Mouse (Mus musculus): ENCODE measurements at regions not wholly inside any gene's neighbourhood (a gene's known extent, or its start where the extent isn't known, plus 50 kb on each side); places are given as distances from the start of the nearest gene placed in this dataset.

DNA sequence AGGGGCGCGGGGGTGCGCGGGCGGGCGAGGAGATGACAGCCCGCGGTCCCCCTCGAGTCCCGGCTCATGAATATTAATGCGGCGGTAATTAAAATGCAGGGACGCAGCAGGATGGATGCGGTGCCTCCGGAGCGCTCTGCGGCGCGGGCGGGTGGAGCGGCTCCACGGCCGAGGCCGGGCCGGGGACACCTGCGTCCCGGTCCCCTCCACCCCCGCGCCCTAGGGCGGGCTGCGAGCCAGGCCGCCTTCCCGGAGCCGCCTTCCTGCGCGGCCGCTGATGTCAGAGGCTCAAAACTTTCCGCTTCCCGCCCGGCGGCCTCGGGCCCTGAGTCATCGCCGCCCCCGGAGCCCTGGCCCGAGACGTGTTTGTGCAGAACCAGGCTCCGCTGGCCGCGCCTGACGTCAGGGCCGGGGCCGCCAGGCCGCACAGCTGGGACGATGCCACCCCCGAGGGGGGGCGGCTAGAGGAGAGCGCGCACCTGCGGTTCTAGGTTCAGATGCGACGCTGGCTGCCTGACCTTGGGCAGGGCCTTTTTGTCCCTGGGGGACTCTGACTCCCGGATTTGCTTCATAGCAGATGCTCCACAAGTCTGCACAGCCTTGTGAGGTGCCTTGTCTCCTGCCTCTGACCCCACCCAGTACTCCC, 91.5 kb downstream of the 1700001O22Rik start:
- TF ChIP-seq POLR2A (IDR thresholded peaks at IDR 0.05; ENCODE audit: low read depth, low read length) (no peak), CTCF (IDR thresholded peaks at IDR 0.05; ENCODE audit: borderline replicate concordance, insufficient read depth, low read length) (no peak)
- Histone ChIP-seq H3K27ac (ENCODE audit: insufficient read depth, low read length) (peak overlapping the region; percentile 99), H3K4me3 (ENCODE audit: insufficient read depth, low read length) (no peak overlapping the region), H3K4me1 (ENCODE audit: control insufficient read depth, insufficient read depth, low read length) (peaks cover 40% of the 10 kb centered on the region)

DNA sequence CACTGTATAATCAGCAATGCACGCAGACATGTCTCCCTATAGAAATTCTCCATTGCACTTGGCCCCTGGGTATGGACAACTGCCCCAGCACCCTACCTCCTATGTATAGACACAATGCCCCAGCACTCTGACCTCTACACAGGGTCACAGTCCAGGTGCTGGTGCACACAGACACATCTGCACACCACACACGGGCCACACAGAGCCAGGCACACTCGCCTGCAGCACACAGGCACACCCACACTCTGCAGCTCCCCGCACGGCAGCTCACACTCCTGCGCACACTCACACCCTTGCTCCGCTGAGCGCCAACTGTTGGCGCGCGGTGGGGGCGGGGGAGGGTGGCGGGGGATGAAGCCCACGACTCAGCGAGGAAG, 92.0 kb downstream of the 1700001O22Rik start:
- TF ChIP-seq POLR2A (IDR thresholded peaks at IDR 0.05; ENCODE audit: low read depth, low read length) (peak; percentile 20; the same call in 1 of the 2 replicates), CTCF (IDR thresholded peaks at IDR 0.05; ENCODE audit: borderline replicate concordance, insufficient read depth, low read length) (no peak)
- Histone ChIP-seq H3K4me3 (ENCODE audit: insufficient read depth, low read length) (no peak overlapping the region), H3K4me1 (ENCODE audit: control insufficient read depth, insufficient read depth, low read length) (peaks cover 38% of the 10 kb centered on the region), H3K27ac (ENCODE audit: insufficient read depth, low read length) (peak overlapping the region; percentile 99)

DNA sequence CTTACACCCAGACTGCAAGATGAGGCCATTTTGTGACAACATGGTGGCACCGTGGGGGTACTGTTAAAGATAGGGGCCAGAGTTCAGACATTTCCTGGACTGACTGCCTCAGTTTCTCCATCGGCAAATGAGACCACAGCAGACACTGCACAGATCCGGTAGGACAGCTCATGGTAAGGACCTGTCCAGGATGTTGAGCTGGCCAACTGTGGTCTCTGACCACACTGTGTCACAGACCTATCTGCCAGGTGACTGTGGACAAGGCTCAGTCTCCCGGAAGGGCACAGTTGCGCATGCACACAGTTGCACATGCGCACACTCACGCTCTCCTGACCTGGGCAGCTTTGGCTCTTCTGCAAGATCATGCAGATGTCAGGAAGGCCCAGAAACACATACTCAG, 92.6 kb downstream of the 1700001O22Rik start:
- Histone ChIP-seq H3K27ac (ENCODE audit: insufficient read depth, low read length) (peak overlapping the region; percentile 99), H3K4me3 (ENCODE audit: insufficient read depth, low read length) (no peak overlapping the region)
- TF ChIP-seq POLR2A (IDR thresholded peaks at IDR 0.05; ENCODE audit: low read depth, low read length) (0 out of 2 replicates have a peak, but pooled peaks have one; percentile 9), CTCF (IDR thresholded peaks at IDR 0.05; ENCODE audit: borderline replicate concordance, insufficient read depth, low read length) (no peak)

DNA sequence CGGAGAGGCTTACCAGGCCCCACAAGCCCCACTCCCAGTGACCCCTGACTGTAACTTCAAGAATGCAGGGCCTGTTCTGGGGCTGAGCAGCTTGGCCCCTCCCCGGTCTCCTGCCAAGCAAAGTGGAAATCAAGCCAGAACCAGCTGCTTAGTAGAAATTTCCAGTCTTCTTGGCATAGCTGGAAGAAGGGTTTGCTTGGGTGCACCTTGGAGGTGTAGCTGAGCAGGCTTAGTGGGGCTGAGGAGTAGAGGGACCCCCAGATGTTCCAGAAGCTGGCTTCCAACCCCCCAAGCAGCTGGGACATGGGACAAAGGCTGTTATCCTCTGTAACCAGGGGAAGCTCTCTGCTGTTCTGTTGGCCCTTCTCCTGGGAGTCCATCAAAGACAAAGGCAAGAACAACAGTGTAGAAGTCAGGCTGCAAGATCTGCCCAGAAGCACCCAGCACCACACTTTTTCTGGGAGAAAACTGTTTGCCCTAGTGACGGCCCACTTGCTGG, 94.0 kb downstream of the 1700001O22Rik start:
- Histone ChIP-seq H3K4me3 (ENCODE audit: insufficient read depth, low read length) (no peak overlapping the region), H3K27ac (ENCODE audit: insufficient read depth, low read length) (peak overlapping the region; percentile 99), H3K4me1 (ENCODE audit: control insufficient read depth, insufficient read depth, low read length) (peaks cover 33% of the 10 kb centered on the region)
- TF ChIP-seq CTCF (IDR thresholded peaks at IDR 0.05; ENCODE audit: borderline replicate concordance, insufficient read depth, low read length) (no peak), POLR2A (IDR thresholded peaks at IDR 0.05; ENCODE audit: low read depth, low read length) (no peak; the same call in 1 of the 2 replicates)

More for the DNA sequence above, 92.6 kb downstream of the 1700001O22Rik start:
- H3K4me1 ChIP-seq (ENCODE audit: control insufficient read depth, insufficient read depth, low read length), result peaks cover 34% of the 10 kb centered on the region

DNA sequence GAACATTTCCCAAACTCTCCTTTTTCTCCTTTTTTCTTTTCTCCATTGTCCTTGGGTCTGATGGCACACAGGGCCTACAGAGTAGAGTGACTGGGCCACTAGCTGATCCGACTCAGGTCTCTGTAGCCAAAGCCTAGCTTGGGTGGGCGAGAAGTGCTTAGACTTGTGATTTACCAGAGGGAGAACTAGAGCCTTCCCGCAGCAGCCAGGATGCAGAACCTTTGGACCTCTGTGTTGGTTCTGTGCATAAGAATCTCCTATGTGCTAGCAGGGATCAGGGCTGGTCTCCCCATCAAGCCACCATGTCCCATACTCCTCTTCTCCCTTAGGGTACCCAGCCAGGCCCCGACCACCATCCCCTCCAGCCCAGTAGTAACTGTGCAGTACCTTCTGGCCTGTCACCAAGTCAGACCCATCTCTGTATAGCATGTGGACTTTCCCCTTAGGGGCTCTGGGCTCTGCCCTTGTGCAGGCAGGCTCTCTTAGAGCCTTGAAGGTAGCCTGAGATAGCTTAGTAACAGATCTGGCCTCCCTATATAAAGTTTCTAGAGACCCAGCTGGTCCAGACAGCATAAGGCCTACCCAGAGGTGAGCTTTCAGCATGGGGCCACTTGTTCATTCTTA, 94.6 kb downstream of the 1700001O22Rik start:
- Histone ChIP-seq H3K27ac (ENCODE audit: insufficient read depth, low read length) (peak overlapping the region; percentile 99), H3K4me3 (ENCODE audit: insufficient read depth, low read length) (no peak overlapping the region), H3K4me1 (ENCODE audit: control insufficient read depth, insufficient read depth, low read length) (peaks cover 33% of the 10 kb centered on the region)
- TF ChIP-seq POLR2A (IDR thresholded peaks at IDR 0.05; ENCODE audit: low read depth, low read length) (peak; percentile 41), CTCF (IDR thresholded peaks at IDR 0.05; ENCODE audit: borderline replicate concordance, insufficient read depth, low read length) (no peak)

DNA sequence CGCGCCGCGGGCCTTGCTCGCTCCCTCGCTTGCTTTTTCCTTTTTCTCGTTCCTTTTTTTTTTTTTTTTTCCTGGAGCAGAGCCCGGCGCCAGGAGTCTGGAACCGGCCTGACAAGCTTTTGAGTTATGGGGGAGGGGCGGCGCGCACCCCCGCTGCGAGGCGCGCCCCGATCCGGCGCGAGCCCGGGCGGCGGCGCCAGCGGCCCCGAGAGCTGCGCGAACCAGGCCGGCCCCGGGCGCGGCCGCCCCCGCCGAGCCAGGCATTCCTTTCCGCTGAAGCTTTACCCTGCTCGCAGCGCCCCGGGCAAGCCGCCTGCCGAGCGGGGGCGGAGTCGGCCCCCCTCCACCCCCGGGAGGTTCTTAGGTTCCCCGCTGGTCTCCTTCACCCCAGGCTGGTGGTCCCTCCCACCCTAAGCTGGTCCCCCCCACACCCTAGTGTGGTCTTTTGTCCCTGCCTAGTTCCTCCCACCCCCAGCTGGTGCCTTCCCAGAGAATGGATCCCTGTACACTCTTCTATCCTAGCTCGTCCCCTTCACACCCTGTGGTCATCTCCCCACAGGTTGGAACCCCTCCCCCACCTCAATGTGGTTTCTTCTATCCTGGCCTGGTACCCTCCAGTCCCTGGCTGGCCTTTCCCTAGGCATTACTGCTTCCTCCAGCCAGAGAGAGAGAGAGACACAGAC, 95.3 kb downstream of the 1700001O22Rik start:
- TF ChIP-seq POLR2A (IDR thresholded peaks at IDR 0.05; ENCODE audit: low read depth, low read length) (peak; percentile 57), CTCF (IDR thresholded peaks at IDR 0.05; ENCODE audit: borderline replicate concordance, insufficient read depth, low read length) (no peak)
- Histone ChIP-seq H3K4me3 (ENCODE audit: insufficient read depth, low read length) (no peak overlapping the region), H3K4me1 (ENCODE audit: control insufficient read depth, insufficient read depth, low read length) (peaks cover 33% of the 10 kb centered on the region), H3K27ac (ENCODE audit: insufficient read depth, low read length) (peak overlapping the region; percentile 100)

DNA sequence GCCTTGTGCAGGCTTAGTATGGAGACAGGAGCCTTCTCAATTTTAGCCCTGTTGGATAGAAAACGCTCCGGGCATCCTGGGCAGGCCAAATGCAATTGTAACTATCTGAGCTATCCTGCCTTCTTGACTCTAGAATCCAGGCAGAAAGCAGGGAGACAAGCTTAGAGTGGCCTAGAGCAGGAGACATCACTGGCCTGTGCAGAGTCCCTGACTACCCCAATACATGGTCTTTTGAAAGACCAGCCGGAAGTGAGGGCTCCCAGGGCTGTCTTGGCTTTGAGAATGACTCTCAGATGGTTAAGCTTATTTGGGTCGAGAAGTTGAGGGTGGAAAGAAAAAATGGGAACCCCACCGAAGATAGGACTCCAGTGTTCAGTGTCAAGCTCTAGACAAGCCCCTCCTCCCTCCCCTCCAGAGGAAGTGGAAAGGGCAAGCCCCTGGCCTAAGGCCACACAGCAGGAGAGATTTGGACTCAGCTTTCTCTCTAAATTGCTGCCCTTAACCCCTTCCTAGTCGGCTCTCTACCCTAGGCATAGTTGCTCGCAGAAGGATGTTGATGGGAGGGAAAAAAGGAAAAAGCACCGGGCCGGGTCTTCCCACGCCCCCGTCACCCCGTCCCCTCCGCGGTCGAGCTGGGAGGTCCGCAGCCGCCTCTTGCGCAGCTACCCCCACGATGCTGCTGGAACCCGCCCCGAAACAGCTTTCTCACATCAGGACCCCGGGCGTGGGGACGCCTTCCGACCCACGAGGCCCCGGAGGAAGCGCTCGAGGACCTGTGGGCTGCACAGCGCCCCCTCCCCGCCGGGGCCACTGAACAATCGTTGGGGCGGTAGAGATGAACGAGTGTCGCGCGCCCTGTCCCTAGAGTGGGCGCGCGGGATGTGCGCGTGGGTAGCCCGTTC, 96.1 kb downstream of the 1700001O22Rik start:
- H3K4me1 ChIP-seq (ENCODE audit: control insufficient read depth, insufficient read depth, low read length), result peaks cover 28% of the 10 kb centered on the region
- TF ChIP-seq POLR2A (IDR thresholded peaks at IDR 0.05; ENCODE audit: low read depth, low read length) (peak; percentile 49), CTCF (IDR thresholded peaks at IDR 0.05; ENCODE audit: borderline replicate concordance, insufficient read depth, low read length) (no peak)
- no peak overlapping the region for H3K4me3 ChIP-seq (ENCODE audit: insufficient read depth, low read length)
- H3K27ac ChIP-seq (ENCODE audit: insufficient read depth, low read length), result peak overlapping the region; percentile 100

DNA sequence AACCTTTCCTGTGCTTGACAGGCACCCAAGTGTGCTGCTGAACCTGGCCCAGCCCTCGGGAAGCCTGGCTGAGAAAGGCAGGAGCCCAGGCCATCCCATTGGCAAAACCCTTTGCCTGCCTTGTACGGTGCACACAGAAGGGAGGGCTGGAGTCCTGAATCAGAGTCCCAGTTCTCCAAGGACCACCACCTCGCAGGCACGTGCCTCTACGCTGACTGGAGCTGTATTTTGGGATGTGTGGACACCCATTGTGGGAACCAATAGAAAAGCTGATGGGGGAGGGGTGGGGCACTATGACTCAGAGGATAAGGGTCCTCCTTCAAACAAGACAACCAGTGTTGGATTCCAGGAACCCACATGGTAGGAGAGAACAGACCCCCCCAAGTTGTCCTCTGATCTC, 97.4 kb downstream of the 1700001O22Rik start:
- no peak overlapping the region for H3K4me3 ChIP-seq (ENCODE audit: insufficient read depth, low read length)
- H3K27ac ChIP-seq (ENCODE audit: insufficient read depth, low read length), result peak overlapping the region; percentile 100; the same call in 1 of the 2 replicates
- H3K4me1 ChIP-seq (ENCODE audit: control insufficient read depth, insufficient read depth, low read length), result peaks cover 21% of the 10 kb centered on the region
- TF ChIP-seq CTCF (IDR thresholded peaks at IDR 0.05; ENCODE audit: borderline replicate concordance, insufficient read depth, low read length), result no peak
- no peak for TF ChIP-seq POLR2A (IDR thresholded peaks at IDR 0.05; ENCODE audit: low read depth, low read length)

DNA sequence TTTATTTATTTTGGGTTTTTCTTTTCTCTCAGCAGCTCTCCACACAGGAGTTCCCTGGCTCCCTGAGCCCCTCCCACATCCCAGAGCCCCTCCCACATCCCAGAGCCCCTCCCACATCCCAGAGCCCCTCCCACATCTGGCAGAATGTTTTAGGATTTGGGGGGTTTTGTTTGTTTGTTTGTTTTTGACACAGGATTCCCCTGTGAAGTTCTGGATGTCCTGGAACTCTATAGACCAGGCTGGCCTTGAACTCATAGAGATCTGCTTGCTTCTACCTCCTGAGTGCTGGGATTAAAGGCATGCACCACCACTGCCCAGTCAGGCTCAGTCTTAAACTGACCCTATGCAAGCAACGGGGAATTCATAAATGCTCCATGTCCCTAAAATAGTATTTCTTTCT, 100.2 kb downstream of the 1700001O22Rik start:
- Histone ChIP-seq H3K4me1 (ENCODE audit: control insufficient read depth, insufficient read depth, low read length) (peaks cover 4% of the 10 kb centered on the region), H3K27ac (ENCODE audit: insufficient read depth, low read length) (no peak overlapping the region), H3K4me3 (ENCODE audit: insufficient read depth, low read length) (no peak overlapping the region)
- TF ChIP-seq POLR2A (IDR thresholded peaks at IDR 0.05; ENCODE audit: low read depth, low read length), result no peak
- TF ChIP-seq CTCF (IDR thresholded peaks at IDR 0.05; ENCODE audit: borderline replicate concordance, insufficient read depth, low read length), result no peak

All from embryonic fibroblast, embryonic 13.5 days (primary cell).